Mouse (Mus musculus): ENCODE data around the gene Efcab5. TPM values are rescaled to one million over a fixed set of nuclear protein-coding genes. Genes with fewer than 3 reads are reported as not detected.

Efcab5 gene
- polyA plus RNA-seq, 1 experiment from 2014 or later = 0.37 TPM

- DNase-seq (ENCODE audit: low spot score) (no peak), ATAC-seq (replicated peaks; ENCODE audit: low FRiP score, low read depth) (no peak)
- H3K9ac ChIP-seq (ENCODE audit: low read depth, low read length) = no peak overlapping the region
- no peak for TF ChIP-seq CTCF (IDR thresholded peaks at IDR 0.05; ENCODE audit: low read depth)
- no peak overlapping the region for H3K4me3 ChIP-seq (replicated peaks; ENCODE audit: low read depth, low read length)
- H3K9me3 ChIP-seq (replicated peaks; ENCODE audit: low read length) = no peaks in the 10 kb centered on the region
- H3K27ac ChIP-seq = no peak overlapping the region
- 81% methylated on average over 2 of the region's 2 CpGs for WGBS
- H3K27me3 ChIP-seq (ENCODE audit: insufficient read depth, low read length) = no peaks in the 10 kb centered on the region
- no peaks in the 10 kb centered on the region; the same call in 1 of the 2 replicates for H3K36me3 ChIP-seq (ENCODE audit: insufficient read depth, low read length)
- H3K4me2 ChIP-seq (ENCODE audit: low read length) = no peak overlapping the region
- no peaks in the 10 kb centered on the region for H3K4me1 ChIP-seq (replicated peaks; ENCODE audit: insufficient read depth, low read length)
These were observed 125.4 kb downstream of the Efcab5 start for GRCm38 (mm10) chr11:77063406-77063805.

- Histone ChIP-seq H3K9me3 (replicated peaks; ENCODE audit: low read length) (no peaks in the 10 kb centered on the region), H3K27me3 (ENCODE audit: insufficient read depth, low read length) (no peaks in the 10 kb centered on the region), H3K27ac (no peak overlapping the region), H3K4me2 (ENCODE audit: low read length) (no peak overlapping the region), H3K9ac (ENCODE audit: low read depth, low read length) (no peak overlapping the region), H3K4me1 (replicated peaks; ENCODE audit: insufficient read depth, low read length) (no peaks in the 10 kb centered on the region), H3K36me3 (ENCODE audit: insufficient read depth, low read length) (no peaks in the 10 kb centered on the region; the same call in 1 of the 2 replicates), H3K4me3 (replicated peaks; ENCODE audit: low read depth, low read length) (no peak overlapping the region)
- 42% methylated on average over 5 of the region's 5 CpGs for WGBS
- peak; percentile 29 for DNase-seq (ENCODE audit: low spot score)
- ATAC-seq (replicated peaks; ENCODE audit: low FRiP score, low read depth) = no peak
- TF ChIP-seq CTCF (IDR thresholded peaks at IDR 0.05; ENCODE audit: low read depth) = no peak
These were observed 126.8 kb downstream of the Efcab5 start for GRCm38 (mm10) chr11:77061951-77062350.

- Histone ChIP-seq H3K9ac (ENCODE audit: low read depth, low read length) (no peak overlapping the region), H3K4me3 (replicated peaks; ENCODE audit: low read depth, low read length) (no peak overlapping the region), H3K27me3 (ENCODE audit: insufficient read depth, low read length) (no peaks in the 10 kb centered on the region), H3K4me2 (ENCODE audit: low read length) (no peak overlapping the region), H3K4me1 (replicated peaks; ENCODE audit: insufficient read depth, low read length) (no peaks in the 10 kb centered on the region), H3K27ac (peak overlapping the region; percentile 25; the same call in 1 of the 2 replicates), H3K9me3 (replicated peaks; ENCODE audit: low read length) (no peaks in the 10 kb centered on the region), H3K36me3 (ENCODE audit: insufficient read depth, low read length) (peaks cover 20% of the 10 kb centered on the region)
- no peak for TF ChIP-seq CTCF (IDR thresholded peaks at IDR 0.05; ENCODE audit: low read depth)
- DNase-seq (ENCODE audit: low spot score) = no peak
- WGBS = 75% methylated on average over 2 of the region's 2 CpGs
- ATAC-seq (replicated peaks; ENCODE audit: low FRiP score, low read depth) = 0 out of 2 replicates have a peak, but pooled peaks have one; percentile 49
These were observed 146.0 kb downstream of the Efcab5 start for GRCm38 (mm10) chr11:77042816-77043215.

- TF ChIP-seq CTCF (IDR thresholded peaks at IDR 0.05; ENCODE audit: low read depth) = no peak
- Histone ChIP-seq H3K9ac (ENCODE audit: low read depth, low read length) (no peak overlapping the region), H3K9me3 (replicated peaks; ENCODE audit: low read length) (no peaks in the 10 kb centered on the region), H3K27me3 (ENCODE audit: insufficient read depth, low read length) (no peaks in the 10 kb centered on the region), H3K4me2 (ENCODE audit: low read length) (no peak overlapping the region), H3K4me1 (replicated peaks; ENCODE audit: insufficient read depth, low read length) (no peaks in the 10 kb centered on the region), H3K27ac (no peak overlapping the region), H3K4me3 (replicated peaks; ENCODE audit: low read depth, low read length) (no peak overlapping the region), H3K36me3 (ENCODE audit: insufficient read depth, low read length) (peaks cover 15% of the 10 kb centered on the region)
- DNase-seq (ENCODE audit: low spot score) (no peak), ATAC-seq (replicated peaks; ENCODE audit: low FRiP score, low read depth) (no peak)
- 78% methylated on average over 4 of the region's 4 CpGs for WGBS
These were observed 146.9 kb downstream of the Efcab5 start for GRCm38 (mm10) chr11:77041891-77042290.

MicroRNAs within 50 kb of the gene (microRNA counts, 519-probe panel; counts per million panel counts)
- microRNA mmu-miR-423-3p (3,943 counts per million, percentile 75 among the panel's probes with 10 or more counts), microRNA mmu-miR-423-5p (3,977 counts per million, percentile 75 among the panel's probes with 10 or more counts)

Small RNA genes lying within 50 kb of the gene (microRNA-seq; reads per million reads assigned to microRNA genes)
- gene Mir423 = 2,220 reads per million, percentile 85 among the genes with 10 or more reads in this experiment

Other genes starting within 250 kb of the Efcab5 start
- 3.3 and 3.4 TPM in 2 replicates for gene Slc6a4, start 190.4 kb downstream of the Efcab5 start, polyA plus RNA-seq (2015; fragmentation: Nextera tagmentation; extraction: Ambion mirVana)
- gene Nsrp1, start 110.5 kb downstream of the Efcab5 start, polyA plus RNA-seq (2015; fragmentation: Nextera tagmentation; extraction: Ambion mirVana) = 76.3 TPM in 2 replicates
- gene Ssh2, start 27.3 kb upstream of the Efcab5 start, polyA plus RNA-seq (2015; fragmentation: Nextera tagmentation; extraction: Ambion mirVana) = 3.9 and 4.6 TPM in 2 replicates